8 mouse cellular contexts compared by ENCODE assay signal in genomic region chr12:54203656-54204045, GRCm38 (mm10). TPM values are rescaled to one million over a fixed set of nuclear protein-coding genes. Genes with fewer than 3 reads are reported as not detected.
DNase-seq lines count a peak whose midpoint lies in the region; ATAC-seq lines count a peak whose summit lies in the region.

Gene Egln3, minus strand, starts transcription at chr12:54203860.

- peak within 1 kb of the TSS; percentile 97 for H3K4me2 ChIP-seq in lung, embryonic 15.5 days

- WGBS in lung, embryonic 15.5 days = under 1% methylated on average over 25 of the region's 25 CpGs

- DNase-seq in ES-CJ7 (ENCODE audit: low read depth, low spot score) = peak; percentile 74
- DNase-seq in cerebellum, adult 18-20 months = peak; percentile 47 to 48
- DNase-seq in layer of hippocampus, adult 9-11 months = peak; percentile 77
- DNase-seq in thymus, adult 18-20 months = peak; percentile 77 to 83

- peak within 1 kb of the TSS; percentile 86 for H3K9ac ChIP-seq in lung, embryonic 15.5 days

- peaks cover 25% of the 10 kb centered on the region for H3K4me1 ChIP-seq in lung, embryonic 15.5 days

- H3K27me3 ChIP-seq in lung, embryonic 15.5 days = peaks cover 8% of the 10 kb centered on the region; the same call in 1 of the 2 replicates

- H3K9me3 ChIP-seq in lung, embryonic 15.5 days = no peaks in the 10 kb centered on the region

- peak; percentile 76 for ATAC-seq in frontal cortex, adult (ENCODE audit: low TSS enrichment)
- peak; percentile 86 to 92 for ATAC-seq in hematopoietic stem cell, adult 5-6 weeks (replicated peaks in 1 of 2; ENCODE audit: insufficient read depth in 1 of 2, low FRiP score in 2 of 2, low TSS enrichment in 1 of 2, low read depth in 1 of 2, poor library complexity in 2 of 2, severe bottlenecking in 2 of 2)
- ATAC-seq in lung, embryonic 15.5 days (ENCODE audit: borderline replicate concordance, extremely low read depth, low FRiP score, low TSS enrichment) = peak; percentile 86
- peak; percentile 91 for ATAC-seq in neutrophil, adult 5-6 weeks (ENCODE audit: extremely low read depth, insufficient number of reproducible peaks, low FRiP score, poor library complexity, severe bottlenecking)

- H3K36me3 ChIP-seq in lung, embryonic 15.5 days = no peaks in the 10 kb centered on the region

- peak within 1 kb of the TSS; percentile 74 for H3K4me3 ChIP-seq in lung, embryonic 15.5 days

- H3K27ac ChIP-seq in lung, embryonic 15.5 days = peak within 1 kb of the TSS; percentile 69

RNA-seq across cellular contexts. Expression of gene Egln3, which starts in this region (rescaled TPM):
- total RNA-seq in hematopoietic stem cell, adult 5-6 weeks (2017) = 15.8 and 18.0 TPM in 2 replicates
- 21.1 and 21.5 TPM in 2 replicates for polyA plus RNA-seq in lung, embryonic 15.5 days (2015; fragmentation: Nextera tagmentation; extraction: Ambion mirVana)
- 7.6 and 9.6 TPM in 2 replicates for total RNA-seq in neutrophil, adult 5-6 weeks (2017)

Comparison
In these comparisons a context has a peak if more than half of its experiments do, and no peak if none do; other contexts are left out.
1. Peak in every context shown above with its lines: DNase-seq, ATAC-seq, H3K4me3 ChIP-seq and H3K27ac ChIP-seq.